Mouse (Mus musculus) small intestine, adult 2 months (tissue): ENCODE measurements at regions not wholly inside any gene's neighbourhood (a gene's known extent, or its start where the extent isn't known, plus 50 kb on each side); places are given as distances from the start of the nearest gene placed in this dataset.

ENCODE experiments used
- H3K27ac ChIP-seq: fragments of 200-500 bp; 2 replicates; pipeline ENCODE4 v1.5.1; 2012; ENCODE audit warnings: low read depth, low read length, control low read depth, inconsistent platforms; ENCODE audit not compliant: insufficient read depth
- H3K27me3 ChIP-seq: fragments of 200-500 bp; 2 replicates; pipeline ENCODE4 v1.6.1; 2012; ENCODE audit warnings: mild to moderate bottlenecking, moderate library complexity, low read length, inconsistent platforms; ENCODE audit not compliant: control insufficient read depth, insufficient read depth
- H3K36me3 ChIP-seq: fragments of 200-500 bp; 2 replicates; pipeline ENCODE4 v1.6.1; 2012; ENCODE audit warnings: mild to moderate bottlenecking, low read length, control low read depth, inconsistent platforms; ENCODE audit not compliant: control insufficient read depth, insufficient read depth
- H3K4me1 ChIP-seq: fragments of 200-500 bp; 2 replicates; pipeline ENCODE4 v1.6.1; 2012; ENCODE audit warnings: low read length, inconsistent platforms, mixed read lengths; ENCODE audit not compliant: control insufficient read depth, insufficient read depth, insufficient read length
- H3K4me3 ChIP-seq: fragments of 200-500 bp; 2 replicates; pipeline ENCODE4 v1.5.1; 2012; ENCODE audit warnings: low read depth, mild to moderate bottlenecking, control low read depth, inconsistent platforms, low read length, moderate library complexity
- CTCF ChIP-seq: fragments of 200-500 bp; IDR thresholded peaks from 2 replicates; pipeline ENCODE4 v1.5.1; 2012; ENCODE audit warnings: low read depth, mild to moderate bottlenecking, control low read depth, inconsistent platforms, low read length, moderate library complexity, mixed read lengths; ENCODE audit not compliant: insufficient replicate concordance, insufficient read length; ENCODE audit errors: extremely low read depth
- POLR2A ChIP-seq: fragments of 200-500 bp; IDR thresholded peaks from 2 replicates; pipeline ENCODE4 v1.6.1; 2012; ENCODE audit warnings: low read depth, mild to moderate bottlenecking, control low read depth, inconsistent platforms, low read length, moderate library complexity
- WGBS: fragments of 180-500 bp; shearing (Covaris S2); methylation state at CpG from one replicate; pipeline ENCODE4 v1.1.7; 2018; 5-methylcytosine and 5-hydroxymethylcytosine counted together

DNA sequence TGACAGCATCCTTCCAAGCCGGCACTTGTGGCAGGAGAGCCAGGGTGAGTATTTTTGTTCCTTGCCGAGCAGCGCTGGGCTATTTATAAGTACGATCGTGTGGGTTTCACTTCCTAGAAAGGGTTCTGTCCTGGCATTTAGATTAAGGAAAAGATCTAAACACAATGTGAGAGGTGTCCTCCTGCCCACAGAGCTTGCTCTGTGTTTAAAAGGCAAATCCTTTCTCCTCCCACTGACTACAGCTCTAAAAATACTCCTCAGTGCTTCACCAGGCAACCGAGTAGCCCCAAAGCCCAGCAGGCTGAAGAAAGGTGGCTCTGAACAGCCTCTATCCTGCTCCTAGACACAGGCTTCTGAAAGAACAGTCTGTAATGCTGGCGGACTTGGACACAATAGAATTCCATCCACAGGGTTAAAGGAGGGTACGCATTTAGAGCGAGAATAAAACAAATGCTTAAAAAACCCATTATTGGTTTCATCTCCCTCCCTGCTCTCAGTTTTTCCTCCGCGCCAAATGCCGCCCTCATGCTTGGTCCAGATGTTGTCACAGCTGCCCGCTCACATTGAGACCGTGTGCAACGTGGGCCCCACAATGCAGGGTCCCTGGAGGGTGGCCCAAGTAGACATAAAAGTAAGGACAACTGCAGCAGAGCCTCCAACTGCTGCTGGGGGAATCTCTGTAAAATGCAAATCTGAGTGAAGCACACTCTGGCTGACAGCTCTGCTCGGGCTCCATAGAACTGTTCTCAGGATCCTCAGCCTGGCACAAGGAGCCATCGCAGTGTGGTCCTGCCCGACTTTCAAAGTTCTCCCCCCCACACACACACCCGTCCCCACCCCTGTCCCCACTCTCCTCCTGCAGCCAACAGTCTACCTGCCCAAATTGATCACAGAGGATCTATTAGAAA, 397.8 kb upstream of the Mgmt start:
- Histone ChIP-seq H3K27me3 (no peaks in the 10 kb centered on the region), H3K36me3 (no peaks in the 10 kb centered on the region), H3K27ac (no peak overlapping the region), H3K4me1 (no peaks in the 10 kb centered on the region), H3K4me3 (no peak overlapping the region)
- TF ChIP-seq CTCF: no peak
- no peak for TF ChIP-seq POLR2A
- WGBS: 62% methylated on average over 19 of the region's 19 CpGs

GRCm38 (mm10) chr7:136500059-136500458, 394.4 kb upstream of the Mgmt start:
- TF ChIP-seq CTCF (no peak), POLR2A (no peak)

GRCm38 (mm10) chr7:136501094-136501493, 393.3 kb upstream of the Mgmt start:
- Histone ChIP-seq H3K27me3 (no peaks in the 10 kb centered on the region), H3K4me3 (no peak overlapping the region), H3K27ac (no peak overlapping the region), H3K36me3 (no peaks in the 10 kb centered on the region), H3K4me1 (no peaks in the 10 kb centered on the region)
- 90% methylated on average over 7 of the region's 7 CpGs for WGBS
- TF ChIP-seq POLR2A: no peak
- no peak for TF ChIP-seq CTCF

More at GRCm38 (mm10) chr7:136500059-136500458, 394.4 kb upstream of the Mgmt start:
- Histone ChIP-seq H3K27me3 (no peaks in the 10 kb centered on the region), H3K4me3 (no peak overlapping the region), H3K4me1 (no peaks in the 10 kb centered on the region), H3K27ac (no peak overlapping the region), H3K36me3 (no peaks in the 10 kb centered on the region)
- 93% methylated on average over 4 of the region's 4 CpGs for WGBS

DNA sequence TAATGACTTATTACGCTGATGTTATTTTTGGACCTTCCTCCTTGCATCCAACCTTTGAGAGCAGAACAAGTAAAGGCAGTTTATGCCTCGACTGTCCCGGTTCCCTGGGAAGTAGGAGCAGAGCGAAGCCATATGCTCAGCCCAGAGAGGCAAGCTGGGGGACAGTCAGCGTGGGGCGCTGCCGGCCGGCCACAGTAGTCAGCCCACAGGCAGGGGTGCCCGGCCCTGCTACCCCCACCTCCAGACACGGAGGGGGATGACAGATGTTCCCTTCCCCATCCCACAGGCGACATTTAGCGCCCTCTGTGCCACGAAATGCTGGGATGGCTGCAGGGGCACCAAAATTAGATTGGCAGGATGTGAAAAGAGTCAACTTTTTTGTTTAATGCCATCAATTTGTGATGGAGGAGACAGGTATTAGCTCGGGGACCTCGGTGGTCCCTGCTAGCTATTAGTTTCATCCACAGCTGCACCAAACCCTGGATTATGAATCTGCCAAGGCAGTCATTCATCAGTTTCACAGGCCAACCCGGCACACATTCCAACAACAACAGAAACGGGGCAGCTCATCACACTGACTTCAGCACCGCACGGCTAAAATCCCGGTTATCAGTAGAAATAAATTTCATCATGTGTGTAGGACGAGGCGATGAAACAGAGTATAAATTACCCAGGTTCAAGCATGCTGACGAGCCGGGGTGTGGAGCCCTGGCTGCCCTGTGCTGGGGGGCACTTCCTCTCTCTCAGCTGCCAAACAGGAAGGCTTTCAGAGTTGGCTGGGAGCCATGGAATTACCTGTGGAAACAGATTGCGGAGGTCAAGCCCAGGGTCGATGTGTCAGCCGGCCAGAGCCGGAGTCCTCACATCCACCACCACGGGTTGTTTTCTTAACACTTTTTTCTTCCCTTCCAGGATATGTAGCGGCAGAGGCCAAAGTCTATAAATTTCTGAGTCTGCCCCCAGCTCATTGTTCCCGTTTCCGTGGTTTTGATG, 392.3 kb upstream of the Mgmt start:
- Histone ChIP-seq H3K27me3 (no peaks in the 10 kb centered on the region), H3K4me3 (no peak overlapping the region), H3K27ac (no peak overlapping the region), H3K4me1 (no peaks in the 10 kb centered on the region), H3K36me3 (no peaks in the 10 kb centered on the region)
- WGBS: 44% methylated on average over 32 of the region's 32 CpGs
- TF ChIP-seq CTCF (no peak), POLR2A (no peak)

DNA sequence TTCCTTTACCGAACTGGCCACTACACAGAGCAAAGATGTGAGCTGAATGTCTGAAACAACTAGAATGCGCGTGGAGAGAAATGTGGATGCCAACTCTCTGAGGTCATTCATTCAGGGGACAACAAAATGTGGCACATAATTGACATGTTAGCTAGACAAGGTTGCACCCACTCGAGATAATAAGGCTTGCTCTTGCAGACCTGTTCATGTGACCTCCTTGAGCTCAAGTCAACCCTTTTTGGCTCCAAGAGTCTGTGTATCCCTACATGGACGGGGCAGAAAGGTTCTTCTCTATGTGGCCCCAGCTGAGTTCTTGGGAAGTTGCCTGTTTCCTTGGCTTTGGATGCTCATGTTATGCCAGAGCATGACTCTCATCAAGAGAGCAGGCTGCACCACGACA, 383.0 kb upstream of the Mgmt start:
- Histone ChIP-seq H3K4me3 (no peak overlapping the region), H3K27ac (no peak overlapping the region), H3K27me3 (no peaks in the 10 kb centered on the region), H3K36me3 (no peaks in the 10 kb centered on the region), H3K4me1 (no peaks in the 10 kb centered on the region)
- 79% methylated on average over 6 of the region's 6 CpGs for WGBS
- TF ChIP-seq POLR2A: no peak

GRCm38 (mm10) chr7:136515376-136515775, 379.0 kb upstream of the Mgmt start:
- no peaks in the 10 kb centered on the region for H3K4me1 ChIP-seq
- no peak for TF ChIP-seq CTCF
- TF ChIP-seq POLR2A: no peak

DNA sequence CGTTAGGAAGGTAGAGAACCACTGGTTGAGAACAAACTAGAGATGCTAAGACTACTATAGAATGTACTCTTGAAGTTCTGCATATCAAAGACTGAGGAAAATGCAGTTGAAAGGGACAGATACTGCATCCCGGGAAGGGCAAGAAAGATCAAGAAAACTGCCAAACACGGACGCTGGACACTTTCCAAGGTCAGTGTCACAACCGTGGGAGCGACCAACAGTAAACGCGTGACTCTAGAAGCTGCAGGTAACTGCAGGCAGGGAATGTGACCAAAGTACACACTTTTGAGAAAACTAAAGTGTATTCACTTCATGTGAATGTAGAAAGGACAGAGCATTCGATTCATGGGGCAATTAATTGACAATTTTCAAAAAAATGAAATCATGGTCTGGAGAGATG, 368.6 kb upstream of the Mgmt start:
- 83% methylated on average over 9 of the region's 9 CpGs for WGBS
- no peak for TF ChIP-seq CTCF
- TF ChIP-seq POLR2A: no peak
- H3K4me1 ChIP-seq: no peaks in the 10 kb centered on the region
- no peak overlapping the region for H3K4me3 ChIP-seq
- H3K27me3 ChIP-seq: no peaks in the 10 kb centered on the region
- H3K36me3 ChIP-seq: no peaks in the 10 kb centered on the region
- no peak overlapping the region for H3K27ac ChIP-seq

More at GRCm38 (mm10) chr7:136515376-136515775, 379.0 kb upstream of the Mgmt start:
- no peaks in the 10 kb centered on the region for H3K27me3 ChIP-seq
- no peak overlapping the region for H3K27ac ChIP-seq
- no peak overlapping the region for H3K4me3 ChIP-seq
- H3K36me3 ChIP-seq: no peaks in the 10 kb centered on the region
- WGBS: 50% methylated on average over 1 of the region's 1 CpGs
